Mouse (Mus musculus) mature B cell (primary cell): ENCODE measurements around the gene Sik1.

Source experiments
- in situ Hi-C: fragments of 300-500 bp; cut with MboI; formaldehyde crosslinking; loops from 2 replicates; pipeline ENCODE4 v1.14.3; 2019

The Sik1 gene

DNA sequence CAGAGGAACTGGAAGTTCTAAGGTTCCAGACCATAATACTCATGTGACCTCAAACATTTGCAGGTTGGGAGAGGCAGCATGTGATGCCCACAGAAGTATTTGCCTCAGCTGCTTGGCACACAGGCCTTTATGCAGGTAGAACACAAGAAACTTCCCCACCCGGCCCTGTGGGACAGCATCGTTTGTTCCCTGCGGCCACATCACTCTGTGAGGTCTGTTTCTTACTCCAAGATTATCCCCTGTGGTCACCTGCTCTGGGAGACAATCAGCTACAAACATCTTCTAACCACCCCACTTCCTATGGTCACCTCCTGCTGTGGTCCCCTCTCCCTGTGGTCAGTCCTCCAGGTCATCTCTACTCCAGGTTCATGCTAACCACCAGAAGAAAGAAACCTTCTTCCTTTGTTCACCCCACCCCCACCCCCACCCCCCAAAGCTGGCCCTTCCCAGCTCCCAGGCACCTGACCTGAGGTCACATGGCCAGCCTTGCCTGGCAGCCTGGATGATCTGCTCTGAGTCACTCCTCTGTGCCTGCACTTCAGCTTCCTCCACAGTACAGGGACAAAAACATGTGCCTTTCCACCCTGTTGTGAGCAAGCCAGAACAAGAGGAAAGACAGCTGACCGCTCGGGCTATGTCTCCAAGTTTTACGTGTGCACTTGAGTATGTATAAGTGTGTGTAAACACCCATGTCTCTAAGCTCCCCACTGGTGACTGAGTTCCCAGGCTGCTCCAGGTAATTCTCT is 21.1 kb downstream of the Sik1 start:
- in situ Hi-C loops, result no loop called here

DNA sequence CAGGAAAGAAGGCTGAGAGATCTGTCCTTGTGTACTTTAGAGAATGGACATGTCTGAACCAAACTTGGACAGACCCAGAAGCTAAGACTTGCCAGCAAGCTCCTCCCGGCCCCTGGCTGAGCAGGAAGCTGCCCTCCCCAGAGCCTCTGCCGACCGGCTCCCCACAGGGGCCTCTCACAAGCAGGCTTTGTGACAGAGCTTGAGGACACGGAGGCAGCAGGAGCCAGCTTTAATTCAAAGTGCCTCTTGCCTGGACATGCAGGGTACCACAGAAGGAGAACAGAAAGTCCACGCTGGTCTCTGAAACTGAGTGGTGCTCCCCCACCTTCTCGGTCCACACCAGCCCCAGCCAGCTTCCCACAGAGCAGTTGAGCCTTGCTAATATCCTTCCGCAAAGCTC is 21.9 kb downstream of the Sik1 start:
- in situ Hi-C loops, result no loop called here

DNA sequence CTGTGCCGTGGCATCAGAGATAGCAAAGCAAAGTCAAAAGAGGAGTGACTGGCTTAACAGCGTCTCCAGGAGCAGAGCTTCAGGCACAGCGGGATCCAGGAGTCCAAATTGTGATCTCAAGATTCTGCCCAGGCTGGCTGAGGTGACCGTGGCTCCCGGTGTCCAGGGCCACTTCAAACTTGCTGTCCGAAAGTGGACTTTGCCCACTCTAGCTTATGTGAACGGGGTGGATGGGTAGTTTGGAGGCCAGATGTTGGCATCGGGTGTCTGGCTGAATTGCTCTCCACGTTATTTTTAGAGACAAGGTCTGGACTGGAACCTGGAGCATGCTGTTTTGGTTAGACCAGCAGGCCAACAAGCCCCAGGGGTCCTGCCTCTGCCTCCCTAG is 23.0 kb downstream of the Sik1 start:
- in situ Hi-C loops, result no loop called here

DNA sequence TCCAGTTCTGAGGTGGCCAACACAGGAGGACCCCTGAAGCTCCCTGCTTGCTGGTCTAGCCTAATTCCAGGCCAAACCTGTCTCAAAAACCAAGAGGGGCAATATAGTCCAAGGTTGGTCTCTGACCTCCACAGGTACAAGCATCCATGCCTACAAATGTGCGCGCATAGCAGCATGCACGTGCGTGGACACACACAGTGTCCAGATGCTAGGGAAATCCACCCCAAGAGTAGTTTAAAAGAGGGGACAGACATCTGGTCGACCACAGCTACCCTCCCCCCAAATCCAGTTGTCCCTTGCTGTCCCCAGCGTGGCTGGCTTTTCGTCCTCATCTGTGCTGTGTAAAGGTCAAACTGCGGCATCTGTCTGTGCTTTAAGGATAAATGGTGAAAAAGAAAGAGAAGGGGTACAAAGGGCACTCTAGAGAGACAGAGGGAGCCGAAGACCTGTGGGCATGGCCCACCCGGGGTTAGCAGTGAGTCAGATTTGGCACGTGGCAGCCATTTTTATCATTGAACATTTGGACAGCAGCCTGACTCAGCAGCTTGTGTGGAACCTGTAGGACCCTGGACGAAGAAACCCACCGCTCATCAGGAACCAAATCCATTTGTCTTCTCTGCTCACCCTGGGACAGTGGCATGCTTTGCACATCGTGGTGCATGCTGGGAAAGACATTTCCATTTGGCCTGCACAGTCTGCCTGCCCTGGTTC is 23.6 kb downstream of the Sik1 start:
- in situ Hi-C loops, result no loop called here

GRCm38 (mm10) chr17:31831097-31831865 is 24.3 kb downstream of the Sik1 start:
- in situ Hi-C loops, result no loop called here

- in situ Hi-C loops, result no loop called here
Measured at GRCm38 (mm10) chr17:31830506-31831075, 25.0 kb downstream of the Sik1 start.

DNA sequence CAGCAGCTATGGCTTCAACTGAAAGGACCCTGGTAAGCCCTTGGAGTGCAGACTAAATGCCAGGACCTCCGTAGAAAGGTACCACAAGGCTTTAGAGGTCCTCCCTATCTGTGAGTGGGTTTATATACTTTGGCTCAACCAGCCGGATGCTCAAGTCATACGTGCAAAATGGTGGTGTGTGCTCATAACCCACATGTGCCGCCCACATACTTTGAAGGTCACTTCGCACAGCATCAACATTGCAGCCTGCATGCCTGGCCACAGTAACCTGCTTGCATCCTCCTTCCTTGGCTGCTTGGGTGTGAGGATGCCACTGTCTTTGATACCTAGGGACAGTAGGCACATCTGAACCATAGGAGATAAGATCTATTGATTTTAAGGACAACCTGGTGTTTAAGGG is 26.7 kb downstream of the Sik1 start:
- in situ Hi-C loops, result no loop called here

GRCm38 (mm10) chr17:31828118-31828517 is 27.5 kb downstream of the Sik1 start:
- in situ Hi-C loops, result no loop called here

DNA sequence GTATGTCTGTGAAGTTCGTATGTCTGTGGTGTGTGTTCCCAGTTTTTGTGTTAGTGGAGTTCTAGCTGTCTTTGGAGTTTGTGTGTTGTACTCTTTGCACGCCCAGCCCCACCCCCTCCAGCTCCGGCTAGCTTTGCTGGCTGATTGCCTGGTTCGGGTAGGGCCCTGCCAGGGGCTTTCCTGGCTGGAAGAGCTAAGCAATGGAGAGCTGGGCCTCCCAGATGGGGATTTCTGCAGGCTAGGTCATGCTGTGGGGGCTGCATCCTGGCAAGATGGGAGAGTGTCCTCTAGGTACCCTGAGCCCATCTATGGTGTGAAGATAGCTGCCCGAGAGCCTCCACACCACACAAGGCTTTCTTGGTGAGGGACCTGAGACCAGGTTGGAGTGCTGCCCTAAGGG is 28.4 kb downstream of the Sik1 start:
- in situ Hi-C loops, result no loop called here

DNA sequence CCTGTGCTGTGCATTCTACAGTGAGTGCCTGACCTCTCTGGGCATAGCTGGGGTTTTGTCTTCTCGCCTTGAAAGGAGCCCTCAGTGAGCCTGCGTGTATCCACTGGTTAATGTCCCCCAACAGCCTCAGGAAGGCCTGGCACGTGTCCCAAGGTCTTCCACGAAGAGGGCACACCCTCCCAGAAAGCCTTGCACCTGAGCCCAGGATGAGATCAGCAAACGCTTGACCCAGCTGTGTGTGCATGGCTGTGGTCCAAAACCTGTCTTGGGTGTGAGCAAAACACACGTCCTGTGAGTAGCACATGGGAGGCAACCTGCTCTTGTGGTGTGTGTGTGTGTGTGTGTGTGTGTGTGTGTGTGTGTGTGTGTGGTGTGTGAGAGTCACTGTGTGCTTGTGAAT is 28.9 kb downstream of the Sik1 start:
- in situ Hi-C loops, result no loop called here

- in situ Hi-C loops, result no loop called here
Measured at GRCm38 (mm10) chr17:31825678-31826077, 29.9 kb downstream of the Sik1 start.

DNA sequence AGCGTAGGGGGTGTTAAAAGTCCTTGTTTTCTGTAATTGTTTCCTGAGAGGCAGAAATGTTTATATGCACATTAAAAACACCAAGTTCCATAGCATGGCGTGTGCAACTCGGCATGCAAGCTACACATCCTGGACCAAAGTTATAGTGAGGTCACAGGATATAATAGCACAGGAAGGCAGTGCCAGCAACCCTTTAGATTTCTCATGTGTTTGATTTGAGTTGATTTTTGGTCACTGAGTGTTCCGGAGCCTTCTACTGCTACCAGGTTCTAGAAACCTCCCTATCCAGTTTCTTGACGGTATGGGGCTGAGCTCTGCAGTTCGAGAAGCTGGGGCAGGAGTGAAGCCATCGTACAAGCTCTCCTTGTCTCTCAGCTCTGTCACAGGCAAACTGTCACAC is 30.8 kb downstream of the Sik1 start:
- in situ Hi-C loops, result no loop called here

DNA sequence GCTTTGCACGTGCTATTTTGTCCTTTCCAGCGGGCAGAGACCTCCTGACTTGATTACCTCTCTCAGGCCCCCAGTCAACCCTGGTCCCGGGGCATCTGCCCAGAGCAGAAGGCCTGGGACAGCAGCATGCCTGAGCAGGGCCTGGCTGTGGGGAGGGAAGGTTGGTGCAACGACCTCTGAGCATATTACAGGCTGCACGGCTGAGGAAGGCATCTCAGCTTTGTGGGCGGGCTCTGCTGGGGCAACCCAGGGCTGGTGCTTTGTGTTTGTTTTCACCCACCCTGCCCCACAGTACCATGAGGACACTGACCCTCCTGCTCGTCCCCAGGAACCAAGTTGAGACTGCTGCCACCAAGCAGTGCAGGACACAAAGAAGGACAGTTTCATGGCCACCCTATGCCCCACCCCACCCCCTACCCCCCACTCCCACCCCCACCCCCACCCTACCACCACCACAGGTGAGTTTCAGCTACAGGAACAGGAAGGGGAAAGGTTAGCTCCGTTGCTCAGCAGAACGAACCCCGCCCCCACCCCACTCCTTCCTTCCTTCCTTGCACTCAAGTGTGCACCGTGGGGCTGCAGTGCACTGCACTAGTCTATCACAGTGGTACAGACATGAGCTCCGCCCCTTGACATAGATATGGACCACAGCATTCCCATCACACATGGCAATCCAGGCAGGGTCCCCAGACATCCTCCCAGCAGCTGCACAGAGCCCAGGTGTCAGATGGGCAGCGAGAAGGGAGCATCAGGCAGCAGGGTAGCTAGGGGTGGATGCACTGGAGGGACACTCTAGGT is 34.3 kb downstream of the Sik1 start:
- in situ Hi-C loops, result no loop called here

GRCm38 (mm10) chr17:31820099-31820846 is 35.3 kb downstream of the Sik1 start:
- in situ Hi-C loops, result no loop called here

- in situ Hi-C loops, result no loop called here
Measured at GRCm38 (mm10) chr17:31819372-31819771, 36.2 kb downstream of the Sik1 start.

DNA sequence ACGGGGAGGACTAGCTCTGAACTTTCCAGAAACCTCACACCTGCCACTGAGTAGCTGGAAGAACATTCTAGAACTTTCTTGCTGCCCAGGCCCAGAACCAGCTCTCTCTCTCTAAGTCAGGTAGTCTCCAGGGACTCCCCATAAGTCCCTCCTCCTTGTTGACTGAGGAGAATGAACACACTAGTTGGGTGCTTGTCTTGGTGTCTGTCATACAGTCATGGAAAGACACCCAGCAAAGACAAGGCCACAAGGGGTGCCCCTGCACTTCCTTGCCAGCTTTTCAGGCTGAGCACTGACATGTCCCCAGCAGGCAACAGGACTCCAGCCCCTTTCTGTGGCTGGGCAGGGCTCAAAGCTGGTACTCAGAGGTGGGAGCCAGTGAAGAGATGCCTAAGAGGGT is 37.8 kb downstream of the Sik1 start:
- in situ Hi-C loops, result no loop called here

DNA sequence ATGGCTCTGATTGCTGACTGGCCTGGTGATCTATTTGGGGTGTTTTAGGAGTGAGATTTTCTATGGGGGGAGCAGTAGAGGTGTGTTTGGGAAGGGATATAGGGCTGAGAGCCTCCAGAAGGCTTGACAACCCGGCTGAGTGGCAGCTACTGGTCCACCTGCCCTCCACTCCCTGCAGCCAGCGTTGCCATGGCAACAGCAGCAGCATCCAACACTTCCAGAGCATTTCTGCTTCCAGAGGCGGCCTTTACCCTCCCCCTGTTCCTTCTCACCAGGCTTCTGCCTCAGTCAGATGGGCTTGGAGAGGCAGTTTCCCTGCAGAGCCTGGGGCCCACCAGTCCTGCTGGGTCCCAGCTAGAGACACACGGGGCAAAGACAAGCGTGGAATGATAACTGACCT is 38.4 kb downstream of the Sik1 start:
- in situ Hi-C loops, result no loop called here

GRCm38 (mm10) chr17:31814848-31815247 is 40.8 kb downstream of the Sik1 start:
- in situ Hi-C loops, result no loop called here

- in situ Hi-C loops, result no loop called here
Measured at GRCm38 (mm10) chr17:31813938-31814622, 41.5 kb downstream of the Sik1 start.

GRCm38 (mm10) chr17:31811333-31811732 is 44.3 kb downstream of the Sik1 start:
- in situ Hi-C loops, result no loop called here
